Mouse (Mus musculus): ENCODE measurements around the gene Trpm3.

DNA sequence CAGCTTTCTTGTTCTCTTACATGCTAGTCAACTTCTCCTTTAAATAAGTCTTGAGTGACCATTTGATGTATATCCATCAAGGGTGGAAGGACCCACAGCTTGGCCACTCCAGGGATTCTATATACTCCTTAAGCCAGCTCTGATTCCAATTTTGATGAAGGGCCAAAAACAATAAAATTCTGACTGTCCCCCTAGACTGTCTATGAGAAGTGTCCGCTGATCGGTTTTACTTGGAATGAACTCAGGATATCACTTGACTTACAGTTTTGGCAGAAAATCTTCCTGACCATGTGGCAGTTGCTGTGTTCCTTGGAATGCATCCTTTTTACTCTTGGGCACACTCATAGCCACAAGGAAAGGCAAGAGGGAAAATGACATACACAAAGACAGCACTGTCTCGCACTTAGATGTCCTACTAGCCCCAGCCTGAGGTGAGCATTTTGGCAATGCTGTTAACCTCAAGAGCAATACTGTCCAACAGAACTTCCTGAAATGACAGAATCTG, 636.4 kb downstream of the Trpm3 start:
- TF ChIP-seq CTCF (IDR thresholded peaks at IDR 0.05; ENCODE audit: borderline replicate concordance, control insufficient read depth, extremely low read depth, insufficient read depth, low read length, poor library complexity) (no peak), POLR2A (IDR thresholded peaks at IDR 0.05; ENCODE audit: control insufficient read depth, extremely low read depth, insufficient read depth, low read length, poor library complexity) (no peak)
